Mouse (Mus musculus): ENCODE measurements around the gene Ptpn3.

- TF ChIP-seq POLR2A (IDR thresholded peaks at IDR 0.05; ENCODE audit: low read depth, low read length) (no peak), CTCF (IDR thresholded peaks at IDR 0.05; ENCODE audit: extremely low read depth, insufficient read depth, insufficient read length, insufficient replicate concordance) (no peak)
Observed at GRCm38 (mm10) chr4:57256761-57257160, 44.9 kb downstream of the Ptpn3 start.

Data from spleen, adult 2 months (tissue).